Mouse (Mus musculus): ENCODE measurements around the gene Gadd45b. TPM values are rescaled to one million over a fixed set of nuclear protein-coding genes. Genes with fewer than 3 reads are reported as not detected.

Gene Gadd45b
- polyA plus RNA-seq, 2 experiments, result 1.9 to 2.7 TPM

- Histone ChIP-seq H3K4me1 (replicated peaks; ENCODE audit: control insufficient read depth in 2 of 2, insufficient read depth in 2 of 2, low read length in 1 of 2) (peaks cover 10 to 12% of the 10 kb centered on the region in 2 experiments; a peak in 3 of 4 replicates), H3K9ac (replicated peaks) (no peak overlapping the region), H3K27ac (no peak overlapping the region), H3K4me2 (ENCODE audit: low read depth) (no peak overlapping the region), H3K36me3 (replicated peaks; ENCODE audit: control insufficient read depth, insufficient read depth, low read depth) (0 out of 2 replicates have a peak, but pooled peaks cover 3% of the 10 kb centered on the region), H3K27me3 (ENCODE audit: control insufficient read depth, insufficient read depth, low read length) (no peaks in the 10 kb centered on the region), H3K9me3 (ENCODE audit: control insufficient read depth, low read length) (no peaks in the 10 kb centered on the region), H3K4me3 (ENCODE audit: insufficient read depth in 1 of 2, low read depth in 2 of 2, low read length in 2 of 2) (no peak overlapping the region)
- DNase-seq (ENCODE audit: low read depth in 3 of 3, low spot score in 3 of 3) (no peak), ATAC-seq (ENCODE audit: insufficient read depth) (no peak)
- TF ChIP-seq CTCF (IDR thresholded peaks at IDR 0.05; ENCODE audit: low read depth) (no peak), EP300 (IDR thresholded peaks at IDR 0.05; ENCODE audit: low read depth) (no peak)
These were observed 18.0 kb upstream of the Gadd45b start for GRCm38 (mm10) chr10:80911891-80912290.

DNA sequence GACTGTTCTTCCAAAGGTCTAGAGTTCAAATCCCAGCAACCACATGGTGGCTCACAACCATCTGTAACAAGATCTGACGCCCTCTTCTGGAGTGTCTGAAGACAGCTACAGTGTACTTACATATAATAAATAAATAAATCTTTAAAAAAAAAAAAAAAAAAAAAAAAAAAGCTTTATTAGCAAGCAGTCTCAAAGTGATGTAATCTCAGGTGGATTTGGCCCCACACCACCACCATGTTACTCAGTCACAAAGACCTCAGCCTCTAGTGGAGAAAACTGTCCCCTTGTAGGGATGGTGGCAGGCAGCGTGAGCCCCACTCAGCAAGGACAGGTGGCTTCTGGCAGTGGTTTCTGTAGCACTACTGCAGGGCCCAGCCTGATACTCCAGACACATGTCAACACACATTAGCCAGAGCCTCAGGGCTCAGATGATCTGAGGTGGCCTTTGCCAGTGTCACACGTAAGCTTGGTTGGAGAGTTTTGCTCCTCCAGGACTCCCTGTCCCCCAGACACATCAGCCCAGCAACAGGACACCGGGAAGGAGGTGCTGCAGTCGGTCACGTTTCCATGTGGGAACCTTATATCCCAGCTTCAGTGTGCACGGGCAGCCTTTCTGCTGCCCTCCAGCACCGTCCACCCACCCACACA lies 16.4 kb upstream of the Gadd45b start:
- peaks cover 10 to 12% of the 10 kb centered on the region in 2 experiments; a peak in 3 of 4 replicates for H3K4me1 ChIP-seq (replicated peaks; ENCODE audit: control insufficient read depth in 2 of 2, insufficient read depth in 2 of 2, low read length in 1 of 2)
- ATAC-seq (ENCODE audit: insufficient read depth), result no peak
- no peaks in the 10 kb centered on the region for H3K9me3 ChIP-seq (ENCODE audit: control insufficient read depth, low read length)
- TF ChIP-seq CTCF (IDR thresholded peaks at IDR 0.05; ENCODE audit: low read depth), result no peak
- no peak for TF ChIP-seq EP300 (IDR thresholded peaks at IDR 0.05; ENCODE audit: low read depth)
- H3K36me3 ChIP-seq (replicated peaks; ENCODE audit: control insufficient read depth, insufficient read depth, low read depth), result no peaks in the 10 kb centered on the region
- no peak overlapping the region for H3K27ac ChIP-seq
- H3K9ac ChIP-seq (replicated peaks), result no peak overlapping the region
- H3K4me3 ChIP-seq (ENCODE audit: insufficient read depth in 1 of 2, low read depth in 2 of 2, low read length in 2 of 2), result no peak overlapping the region
- no peak for DNase-seq (ENCODE audit: low read depth in 3 of 3, low spot score in 3 of 3)
- peaks cover 2% of the 10 kb centered on the region; the same call in 1 of the 2 replicates for H3K27me3 ChIP-seq (ENCODE audit: control insufficient read depth, insufficient read depth, low read length)
- no peak overlapping the region for H3K4me2 ChIP-seq (ENCODE audit: low read depth)
- WGBS (ENCODE audit: insufficient replicate concordance), result 79% methylated on average over 7 of the region's 8 CpGs

- 68% methylated on average over 5 of the region's 5 CpGs for WGBS (ENCODE audit: insufficient replicate concordance)
- Histone ChIP-seq H3K4me1 (replicated peaks; ENCODE audit: control insufficient read depth in 2 of 2, insufficient read depth in 2 of 2, low read length in 1 of 2) (peaks cover 10 to 12% of the 10 kb centered on the region in 2 experiments; a peak in 3 of 4 replicates), H3K27ac (no peak overlapping the region), H3K9me3 (ENCODE audit: control insufficient read depth, low read length) (no peaks in the 10 kb centered on the region), H3K4me3 (ENCODE audit: insufficient read depth in 1 of 2, low read depth in 2 of 2, low read length in 2 of 2) (no peak overlapping the region), H3K27me3 (ENCODE audit: control insufficient read depth, insufficient read depth, low read length) (peaks cover 2% of the 10 kb centered on the region; the same call in 1 of the 2 replicates), H3K9ac (replicated peaks) (no peak overlapping the region), H3K36me3 (replicated peaks; ENCODE audit: control insufficient read depth, insufficient read depth, low read depth) (no peaks in the 10 kb centered on the region), H3K4me2 (ENCODE audit: low read depth) (no peak overlapping the region)
- TF ChIP-seq EP300 (IDR thresholded peaks at IDR 0.05; ENCODE audit: low read depth), result no peak
- no peak for TF ChIP-seq CTCF (IDR thresholded peaks at IDR 0.05; ENCODE audit: low read depth)
- DNase-seq (ENCODE audit: low read depth in 3 of 3, low spot score in 3 of 3), result no peak
- ATAC-seq (ENCODE audit: insufficient read depth), result no peak
These were observed 15.6 kb upstream of the Gadd45b start for GRCm38 (mm10) chr10:80914253-80914656.

DNA sequence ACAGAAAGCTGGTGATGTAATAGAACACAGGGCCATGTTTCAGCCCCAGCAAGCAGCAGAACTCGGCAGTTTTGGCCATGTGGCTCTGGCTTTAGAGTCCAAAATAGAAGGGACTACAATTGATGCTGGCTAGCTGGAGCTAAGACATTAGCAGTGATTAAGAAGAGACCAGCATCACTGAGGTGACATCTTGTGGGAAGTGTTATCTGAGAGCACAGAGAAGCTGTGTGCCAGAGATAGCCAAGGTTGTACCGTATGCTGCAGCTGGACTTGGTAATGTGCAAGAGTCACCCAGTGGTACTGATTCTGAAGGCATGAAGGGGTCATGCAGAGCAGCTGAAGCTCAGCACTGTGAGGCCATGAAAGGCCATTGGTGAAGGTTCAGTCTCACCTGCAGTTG lies 14.6 kb upstream of the Gadd45b start:
- peaks cover 10 to 12% of the 10 kb centered on the region in 2 experiments; a peak in 3 of 4 replicates for H3K4me1 ChIP-seq (replicated peaks; ENCODE audit: control insufficient read depth in 2 of 2, insufficient read depth in 2 of 2, low read length in 1 of 2)
- no peaks in the 10 kb centered on the region for H3K36me3 ChIP-seq (replicated peaks; ENCODE audit: control insufficient read depth, insufficient read depth, low read depth)
- no peak overlapping the region for H3K4me3 ChIP-seq (ENCODE audit: insufficient read depth in 1 of 2, low read depth in 2 of 2, low read length in 2 of 2)
- H3K9ac ChIP-seq (replicated peaks), result no peak overlapping the region
- ATAC-seq (ENCODE audit: insufficient read depth) (no peak; the same call in 1 of the 2 replicates), DNase-seq (ENCODE audit: low read depth in 3 of 3, low spot score in 3 of 3) (peak in 1 of 3 experiments; percentile 49)
- no peak for TF ChIP-seq CTCF (IDR thresholded peaks at IDR 0.05; ENCODE audit: low read depth)
- peak; percentile 71 for TF ChIP-seq EP300 (IDR thresholded peaks at IDR 0.05; ENCODE audit: low read depth)
- H3K9me3 ChIP-seq (ENCODE audit: control insufficient read depth, low read length), result no peaks in the 10 kb centered on the region
- 27% methylated on average over 2 of the region's 2 CpGs for WGBS (ENCODE audit: insufficient replicate concordance)
- H3K4me2 ChIP-seq (ENCODE audit: low read depth), result no peak overlapping the region
- H3K27ac ChIP-seq, result no peak overlapping the region
- H3K27me3 ChIP-seq (ENCODE audit: control insufficient read depth, insufficient read depth, low read length), result peaks cover 2% of the 10 kb centered on the region; the same call in 1 of the 2 replicates

DNA sequence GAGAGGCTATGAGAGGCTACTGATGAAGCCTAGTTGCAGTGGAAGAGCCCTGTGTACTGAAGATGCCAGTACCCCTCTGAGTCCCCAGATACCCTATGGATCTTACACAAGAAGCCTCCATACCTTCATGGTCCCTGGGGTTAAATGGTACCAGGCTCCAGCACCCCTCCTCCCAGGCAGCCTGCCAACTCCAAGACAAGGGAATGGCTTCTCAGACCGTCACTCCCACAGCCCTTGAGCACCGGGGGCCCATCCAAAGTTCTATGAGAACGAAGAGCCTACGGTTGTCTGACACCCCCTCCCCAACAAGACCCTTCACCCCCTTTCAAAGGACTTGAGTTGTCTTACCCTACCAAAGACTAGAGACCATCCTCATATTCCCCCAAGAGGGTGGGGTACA lies 14.1 kb upstream of the Gadd45b start:
- Histone ChIP-seq H3K4me3 (ENCODE audit: insufficient read depth in 1 of 2, low read depth in 2 of 2, low read length in 2 of 2) (no peak overlapping the region), H3K4me2 (ENCODE audit: low read depth) (no peak overlapping the region), H3K9ac (replicated peaks) (no peak overlapping the region), H3K27me3 (ENCODE audit: control insufficient read depth, insufficient read depth, low read length) (peaks cover 2% of the 10 kb centered on the region; the same call in 1 of the 2 replicates), H3K4me1 (replicated peaks; ENCODE audit: control insufficient read depth in 2 of 2, insufficient read depth in 2 of 2, low read length in 1 of 2) (peaks cover 10 to 12% of the 10 kb centered on the region in 2 experiments; a peak in 3 of 4 replicates), H3K27ac (no peak overlapping the region), H3K36me3 (replicated peaks; ENCODE audit: control insufficient read depth, insufficient read depth, low read depth) (no peaks in the 10 kb centered on the region), H3K9me3 (ENCODE audit: control insufficient read depth, low read length) (no peaks in the 10 kb centered on the region)
- 73% methylated on average over 4 of the region's 4 CpGs for WGBS (ENCODE audit: insufficient replicate concordance)
- no peak for DNase-seq (ENCODE audit: low read depth in 3 of 3, low spot score in 3 of 3)
- no peak for ATAC-seq (ENCODE audit: insufficient read depth)
- no peak for TF ChIP-seq EP300 (IDR thresholded peaks at IDR 0.05; ENCODE audit: low read depth)
- TF ChIP-seq CTCF (IDR thresholded peaks at IDR 0.05; ENCODE audit: low read depth), result no peak
